Mouse (Mus musculus): ENCODE measurements at regions not wholly inside any gene's neighbourhood (a gene's known extent, or its start where the extent isn't known, plus 50 kb on each side); places are given as distances from the start of the nearest gene placed in this dataset.
"Not testable (repeated sequence)": the region's sequence is repeated elsewhere in the genome, so short reads cannot be mapped to it uniquely, and the experiment has no call there.

DNA sequence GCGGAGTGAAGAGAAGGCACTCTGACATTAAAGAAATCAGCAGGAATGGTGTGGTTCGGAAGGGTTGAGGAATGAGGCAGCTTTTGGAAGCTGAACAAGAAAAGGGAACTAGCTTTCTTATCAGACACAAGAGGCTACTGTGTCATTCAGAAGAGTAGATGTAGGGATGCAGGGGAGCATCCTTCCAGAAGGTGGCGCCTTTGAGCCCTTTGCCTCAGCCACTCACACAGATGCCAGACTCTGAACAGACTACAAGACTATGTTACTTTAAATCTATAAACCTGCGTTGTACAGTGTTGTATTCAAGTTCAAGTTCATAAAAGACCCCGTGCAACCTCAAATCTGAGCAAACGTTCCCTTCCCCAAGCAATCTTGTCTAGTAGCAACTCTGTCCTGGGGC, 128.9 kb downstream of the Kap start:
- H3K4me3 ChIP-seq (ENCODE audit: low read depth, low read length); H3K27ac ChIP-seq (replicated peaks); ATAC-seq (ENCODE audit: low FRiP score, low TSS enrichment); H3K9me3 ChIP-seq (ENCODE audit: control insufficient read depth, low read length); DNase-seq (ENCODE audit: low spot score); H3K36me3 ChIP-seq (ENCODE audit: control insufficient read depth, insufficient read depth, low read length); H3K4me1 ChIP-seq (replicated peaks; ENCODE audit: control insufficient read depth, insufficient read depth); H3K4me2 ChIP-seq (replicated peaks; ENCODE audit: low read depth); H3K27me3 ChIP-seq (ENCODE audit: control insufficient read depth, insufficient read depth, low read length); H3K9ac ChIP-seq (ENCODE audit: low read length): not testable (repeated sequence)
- WGBS = 61% methylated on average over 6 of the region's 6 CpGs
- 0 out of 2 replicates have a peak, but pooled peaks have one; percentile 11 for TF ChIP-seq CTCF (IDR thresholded peaks at IDR 0.05; ENCODE audit: low read depth)

DNA sequence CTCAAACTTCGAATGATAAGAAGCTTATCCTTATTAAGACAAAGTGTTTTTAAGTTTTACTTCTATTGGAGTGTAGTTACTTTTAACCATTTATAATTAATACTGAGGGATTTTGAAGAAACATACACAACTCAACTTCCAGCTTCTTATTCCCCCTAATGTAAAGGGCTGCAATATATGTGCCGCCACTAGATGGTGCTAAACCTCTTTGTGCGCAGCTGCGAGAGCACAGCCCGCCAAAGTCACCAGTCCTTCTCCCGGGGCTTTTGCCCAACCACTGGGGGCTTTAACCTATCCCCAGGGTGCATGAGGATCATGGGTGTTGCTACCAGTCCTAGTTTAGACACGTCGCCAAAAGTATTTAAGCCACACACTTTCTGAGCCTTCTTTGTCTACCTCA, 146.8 kb downstream of the Kap start:
- not testable (repeated sequence) for H3K4me1 ChIP-seq (replicated peaks; ENCODE audit: control insufficient read depth, insufficient read depth); H3K9ac ChIP-seq (ENCODE audit: low read length); H3K4me3 ChIP-seq (ENCODE audit: low read depth, low read length); ATAC-seq (ENCODE audit: low FRiP score, low TSS enrichment); H3K27me3 ChIP-seq (ENCODE audit: control insufficient read depth, insufficient read depth, low read length); H3K9me3 ChIP-seq (ENCODE audit: control insufficient read depth, low read length); H3K36me3 ChIP-seq (ENCODE audit: control insufficient read depth, insufficient read depth, low read length); H3K27ac ChIP-seq (replicated peaks)
- H3K4me2 ChIP-seq (replicated peaks; ENCODE audit: low read depth) = peak overlapping the region; percentile 39; the same call in 1 of the 2 replicates
- WGBS = under 1% methylated on average over 8 of the region's 8 CpGs
- DNase-seq (ENCODE audit: low spot score) = peak; percentile 42
- peak; percentile 74 for TF ChIP-seq CTCF (IDR thresholded peaks at IDR 0.05; ENCODE audit: low read depth)

DNA sequence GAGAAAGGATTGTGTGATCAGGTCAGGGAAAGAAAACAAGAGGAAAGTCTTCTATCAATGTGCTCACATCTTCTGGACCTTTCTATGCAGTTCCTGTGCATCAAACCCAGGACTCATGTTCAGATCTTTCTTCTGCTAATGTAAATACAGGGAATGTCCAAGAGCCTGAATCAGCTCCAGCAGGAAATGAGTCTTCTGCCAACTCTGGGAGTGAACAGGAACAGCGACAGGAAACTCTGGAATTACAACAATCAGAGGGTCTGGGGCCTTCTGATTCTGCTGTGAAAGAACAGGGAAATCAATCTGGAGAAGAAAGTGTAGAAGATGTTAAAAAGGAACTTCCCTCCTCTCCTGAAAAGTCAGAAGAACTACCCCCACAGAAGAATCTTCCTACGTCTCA, 151.9 kb downstream of the Kap start:
- Histone ChIP-seq H3K4me3 (ENCODE audit: low read depth, low read length) (no peak overlapping the region), H3K9ac (ENCODE audit: low read length) (no peak overlapping the region), H3K27me3 (ENCODE audit: control insufficient read depth, insufficient read depth, low read length) (no peaks in the 10 kb centered on the region), H3K27ac (replicated peaks) (no peak overlapping the region), H3K4me2 (replicated peaks; ENCODE audit: low read depth) (no peak overlapping the region), H3K36me3 (ENCODE audit: control insufficient read depth, insufficient read depth, low read length) (no peaks in the 10 kb centered on the region), H3K4me1 (replicated peaks; ENCODE audit: control insufficient read depth, insufficient read depth) (no peaks in the 10 kb centered on the region), H3K9me3 (ENCODE audit: control insufficient read depth, low read length) (no peaks in the 10 kb centered on the region)
- TF ChIP-seq CTCF (IDR thresholded peaks at IDR 0.05; ENCODE audit: low read depth) (no peak), EP300 (optimal IDR thresholded peaks at IDR 0.05) (no peak)
- ATAC-seq (ENCODE audit: low FRiP score, low TSS enrichment) = no peak
- DNase-seq (ENCODE audit: low spot score) = no peak
- WGBS = 52% methylated on average over 2 of the region's 2 CpGs

Data from stomach, postnatal 0 days (tissue).